Mouse (Mus musculus): Measurements from ENCODE around the gene Slc34a1.

Slc34a1 gene

GRCm38 (mm10) chr13:55398088-55398487 is at the start of gene Slc34a1:
Gene Slc34a1 (plus strand): TSS chr13:55398187.
- POLR2A ChIA-PET = no interaction called here
- CTCF ChIA-PET = interaction anchor here in 1 of 4 experiments (0.7 kb wide), 1 partner anchor 113 kb away, joined by 3 read pairs; no protein-coding TSS in a partner anchor

- CTCF ChIA-PET = no interaction called here
Observed at GRCm38 (mm10) chr13:55361145-55361544, 36.8 kb upstream of the Slc34a1 start.

GRCm38 (mm10) chr13:55361974-55362452 is 36.0 kb upstream of the Slc34a1 start:
- POLR2A ChIA-PET = interaction anchor here in 3 of 4 experiments (1.0 to 2.8 kb wide), 13 partner anchors 8 to 179 kb away, joined by 3 to 17 read pairs (median 7); partner anchors contain the start of genes Grk6 (in 1 of the 3) and Mxd3 (in 1 of the 3)
- CTCF ChIA-PET = interaction anchor here in 1 of 4 experiments (1.1 kb wide), 1 partner anchor 31 kb away, joined by 5 read pairs; no protein-coding TSS in a partner anchor

More at GRCm38 (mm10) chr13:55361145-55361544, 36.8 kb upstream of the Slc34a1 start:
- POLR2A ChIA-PET = interaction anchor here in 3 of 4 experiments (1.0 to 2.2 kb wide), 4 partner anchors 14 to 173 kb away, joined by 3 to 15 read pairs (median 4); no protein-coding TSS in a partner anchor

DNA sequence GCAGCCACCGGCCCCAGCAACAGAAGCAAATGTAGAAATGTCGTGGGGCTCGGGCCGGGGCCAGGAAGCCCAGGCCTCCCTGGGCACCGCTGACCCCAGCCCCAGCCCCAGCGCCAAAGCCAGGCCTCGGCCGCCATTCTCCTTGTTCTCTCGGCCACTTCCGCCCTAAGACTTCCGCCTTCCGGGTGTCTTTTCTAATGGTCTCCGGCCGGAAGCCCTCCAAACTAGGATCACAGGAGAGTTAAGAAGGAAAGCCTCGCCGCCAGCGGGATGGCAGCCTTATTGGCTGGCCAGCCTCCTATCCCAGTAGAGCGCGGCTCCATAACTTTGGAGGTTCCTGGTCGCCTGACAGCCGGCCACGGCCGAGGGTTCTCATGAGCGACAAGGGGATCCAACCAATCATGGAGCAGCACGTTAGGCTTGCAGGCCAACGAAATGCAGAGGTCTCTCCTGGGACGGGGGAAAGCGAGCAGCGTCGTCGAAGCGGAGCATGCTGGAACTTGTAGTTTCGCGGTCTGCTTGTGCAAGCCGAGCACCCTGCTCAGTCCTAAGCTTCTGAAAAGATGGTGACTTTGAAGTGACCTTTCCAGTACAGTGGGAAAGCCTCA is 35.4 kb upstream of the Slc34a1 start, which contains the start of gene Lman2:
Gene Lman2 (minus strand): TSS at position 331 of the 608 bp plus-strand sequence.
- ChIA-PET POLR2A (interaction anchor here (0.6 to 2.8 kb wide), 48 partner anchors 9 to 596 kb away, joined by 3 to 17 read pairs (median 4); partner anchors contain the start of genes Grk6 (in 2 of the 4), Ddx41 (in 1 of the 4), Mxd3 (in 1 of the 4) and Prelid1 (in 1 of the 4)), CTCF (interaction anchor here (0.6 to 1.7 kb wide), 8 partner anchors 16 to 74 kb away, joined by 3 to 7 read pairs (median 4); partner anchors contain the start of gene Mxd3 (in 1 of the 4))

- POLR2A ChIA-PET = interaction anchor here in 2 of 4 experiments (0.6 to 1.9 kb wide), 2 partner anchors 10 to 169 kb away, joined by 3 to 5 read pairs; no protein-coding TSS in a partner anchor
Observed at GRCm38 (mm10) chr13:55368401-55368800, 29.6 kb upstream of the Slc34a1 start.

DNA sequence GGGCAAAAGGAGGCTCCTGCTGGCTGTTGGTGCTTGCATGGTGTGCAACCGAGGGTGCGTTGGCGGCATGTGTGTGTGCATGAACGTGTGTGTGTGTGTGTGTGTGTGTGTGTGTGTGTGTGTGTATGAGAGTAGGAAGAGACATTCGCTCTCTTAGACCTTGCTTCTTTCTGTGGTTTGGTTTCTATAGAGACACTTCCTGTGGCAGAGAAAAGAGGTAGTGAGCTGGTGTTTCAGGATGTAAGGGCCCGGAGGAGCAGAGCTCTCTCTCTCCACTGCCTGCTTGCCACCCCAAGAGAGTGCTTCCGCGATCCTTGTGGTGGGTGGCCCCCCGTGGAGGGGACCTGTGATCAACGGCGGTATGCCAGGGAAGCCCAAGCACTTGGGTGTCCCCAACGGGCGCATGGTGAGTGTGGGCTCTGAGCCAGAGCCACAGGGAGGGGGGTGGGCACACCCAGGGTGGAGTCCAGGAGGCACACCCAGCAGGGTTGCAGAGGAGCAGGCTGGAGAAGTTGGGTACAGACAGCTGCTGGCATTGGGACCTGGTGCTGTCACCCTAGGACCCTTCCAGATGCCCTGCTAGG is 28.4 kb upstream of the Slc34a1 start, which contains the start of gene Rgs14:
Gene Rgs14 (plus strand): TSS at position 202 of the 584 bp plus-strand sequence.
- CTCF ChIA-PET = interaction anchor here in 1 of 4 experiments (0.7 to 1.4 kb wide), 2 partner anchors 23 to 40 kb away, joined by 3 to 6 read pairs; partner anchors contain the start of gene Mxd3
- POLR2A ChIA-PET = interaction anchor here in 2 of 4 experiments (0.6 to 1.9 kb wide), 5 partner anchors 9 to 167 kb away, joined by 3 to 8 read pairs (median 4); partner anchors contain the start of genes Ddx41 (in 1 of the 2) and Grk6 (in 1 of the 2)

More at GRCm38 (mm10) chr13:55368401-55368800, 29.6 kb upstream of the Slc34a1 start:
- CTCF ChIA-PET = interaction anchor here in 1 of 4 experiments (1.4 kb wide), 1 partner anchor 39 kb away, joined by 6 read pairs; the partner anchor contains the start of gene Mxd3

DNA sequence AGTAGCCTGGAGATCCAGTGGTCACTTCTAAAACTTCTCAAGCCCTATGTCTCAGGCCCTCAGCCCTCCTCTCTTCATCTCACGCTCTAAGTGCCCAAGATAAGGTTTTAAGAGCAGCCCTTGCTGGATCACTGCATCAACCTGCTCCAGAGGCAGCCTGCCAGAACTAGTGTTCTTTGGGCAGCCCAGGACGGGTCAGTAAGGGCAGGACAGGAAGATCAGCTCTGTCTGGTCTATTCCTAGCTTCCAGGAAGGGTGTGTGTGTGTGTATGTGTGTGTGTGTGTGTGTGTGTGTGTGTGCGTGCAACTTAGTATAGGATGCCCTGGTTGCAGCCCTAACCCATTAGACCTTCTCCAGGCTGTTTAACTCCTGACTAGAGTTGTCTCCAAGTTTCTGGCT is 27.8 kb upstream of the Slc34a1 start:
- ChIA-PET POLR2A (interaction anchor here in 1 of 4 experiments (1.0 to 1.9 kb wide), 4 partner anchors 9 to 167 kb away, joined by 3 to 5 read pairs (median 4); partner anchors contain the start of gene Ddx41), CTCF (interaction anchor here in 1 of 4 experiments (0.7 kb wide), 1 partner anchor 22 kb away, joined by 3 read pairs; no protein-coding TSS in a partner anchor)

- ChIA-PET CTCF (no interaction called here), POLR2A (interaction anchor here in 2 of 4 experiments (0.5 to 1.5 kb wide), 5 partner anchors 8 to 118 kb away, joined by 3 to 9 read pairs (median 4); partner anchors contain the start of genes Lman2 (in 1 of the 2) and Mxd3 (in 1 of the 2))
Observed at GRCm38 (mm10) chr13:55371007-55371681, 26.8 kb upstream of the Slc34a1 start.

DNA sequence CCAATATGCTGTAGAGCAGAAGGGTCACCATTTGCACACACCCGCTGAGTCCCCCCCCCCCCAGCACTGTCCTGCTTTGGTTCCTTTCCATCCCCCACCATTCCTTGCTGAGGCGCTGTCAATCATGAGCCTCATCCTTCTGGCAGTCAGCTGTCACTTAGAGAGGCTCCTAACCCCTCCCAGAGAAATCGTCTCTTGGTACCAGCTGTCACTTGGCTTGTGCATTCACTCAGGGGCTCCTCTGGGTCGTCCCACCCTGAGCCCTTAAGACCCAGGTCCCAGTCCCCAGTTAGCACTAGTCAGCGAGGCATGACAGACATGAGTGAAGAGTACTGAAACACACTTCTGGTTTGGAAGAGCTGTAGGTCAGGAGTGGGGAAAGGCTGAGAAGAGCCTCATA is 26.2 kb upstream of the Slc34a1 start:
- CTCF ChIA-PET = no interaction called here
- POLR2A ChIA-PET = interaction anchor here in 3 of 4 experiments (0.5 to 1.5 kb wide), 5 partner anchors 8 to 119 kb away, joined by 3 to 9 read pairs (median 4); partner anchors contain the start of genes Lman2 (in 2 of the 3) and Mxd3 (in 1 of the 3)

DNA sequence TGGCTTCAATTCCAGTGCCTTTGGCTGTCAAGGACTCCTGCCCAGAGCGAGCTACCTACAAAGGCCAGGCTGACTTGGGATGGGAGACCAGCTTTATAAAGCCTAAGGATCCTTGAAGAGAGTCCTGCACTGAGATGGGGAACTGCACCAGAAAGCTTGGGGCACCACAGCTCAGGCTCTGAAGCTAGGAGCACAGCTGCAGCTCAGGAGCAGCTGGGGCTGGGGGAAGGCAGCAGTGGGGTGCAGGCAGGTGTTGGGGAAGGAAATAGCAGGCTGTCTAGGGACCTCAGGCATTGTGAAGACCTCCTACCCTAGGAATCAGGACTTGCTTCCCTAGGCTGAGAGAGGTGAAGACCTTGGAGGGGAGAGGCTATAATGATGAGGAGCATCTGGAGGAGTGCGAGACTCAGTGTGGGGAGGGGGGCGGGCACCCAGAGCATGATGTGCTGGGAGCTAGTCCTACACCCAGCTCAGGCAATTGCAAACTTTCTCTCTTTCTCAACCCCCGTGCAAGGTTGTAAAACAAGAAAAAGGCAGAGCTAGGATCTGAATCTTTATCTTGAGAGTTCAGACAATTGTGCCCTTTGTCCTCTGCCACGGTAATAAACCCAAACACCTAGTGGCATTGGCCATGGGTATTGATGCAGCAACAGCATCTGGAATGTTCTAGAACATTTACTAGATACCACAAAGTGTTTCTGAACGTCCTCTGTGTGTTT is 23.6 kb upstream of the Slc34a1 start:
- CTCF ChIA-PET = interaction anchor here in 3 of 4 experiments (0.6 to 0.9 kb wide), 4 partner anchors 16 to 44 kb away, joined by 3 to 9 read pairs (median 3); no protein-coding TSS in a partner anchor
- POLR2A ChIA-PET = interaction anchor here in 2 of 4 experiments (0.7 to 1.2 kb wide), 5 partner anchors 10 to 39 kb away, joined by 3 to 4 read pairs (median 3); partner anchors contain the start of gene Lman2 (in 1 of the 2)

DNA sequence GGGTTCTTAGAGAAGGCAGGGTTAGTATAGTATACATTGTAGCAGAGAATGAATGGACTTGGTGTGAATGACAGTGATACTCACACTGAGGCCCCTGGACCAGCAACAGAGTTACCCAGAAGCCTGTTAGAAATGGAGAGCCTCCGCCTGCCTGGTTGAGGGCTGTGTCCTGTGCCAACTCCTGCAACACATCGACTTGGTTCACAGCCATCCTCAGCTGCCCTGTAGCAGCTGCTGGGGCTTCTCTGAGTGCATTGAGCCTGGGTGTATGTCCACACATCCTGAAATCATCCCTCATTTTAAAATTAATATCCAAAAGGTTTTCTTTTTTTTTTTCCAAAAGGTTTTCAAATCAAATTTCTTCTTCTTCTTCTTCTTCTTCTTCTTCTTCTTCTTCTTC is 22.1 kb upstream of the Slc34a1 start:
- ChIA-PET CTCF (no interaction called here), POLR2A (interaction anchor here in 1 of 4 experiments (1.4 kb wide), 1 partner anchor 37 kb away, joined by 3 read pairs; no protein-coding TSS in a partner anchor)

GRCm38 (mm10) chr13:55378907-55379580 is 18.9 kb upstream of the Slc34a1 start:
- ChIA-PET POLR2A (interaction anchor here in 3 of 4 experiments (0.6 to 1.6 kb wide), 19 partner anchors 10 to 472 kb away, joined by 3 to 13 read pairs (median 4); partner anchors contain the start of genes Lman2 (in 3 of the 3) and Rgs14 (in 1 of the 3)), CTCF (interaction anchor here (0.5 to 1.8 kb wide), 19 partner anchors 11 to 273 kb away, joined by 3 to 11 read pairs (median 4); partner anchors contain the start of genes Ddx46 (in 2 of the 4), Grk6 (in 1 of the 4) and Lman2 (in 1 of the 4))

- ChIA-PET POLR2A (interaction anchor here in 1 of 4 experiments (0.5 to 1.9 kb wide), 3 partner anchors 18 to 65 kb away, joined by 3 to 4 read pairs (median 3); partner anchors contain the start of gene Mxd3), CTCF (interaction anchor here in 1 of 4 experiments (1.1 kb wide), 1 partner anchor 11 kb away, joined by 3 read pairs; no protein-coding TSS in a partner anchor)
Observed at GRCm38 (mm10) chr13:55381790-55382189, 16.2 kb upstream of the Slc34a1 start.

GRCm38 (mm10) chr13:55390644-55391043 is 7.3 kb upstream of the Slc34a1 start:
- POLR2A ChIA-PET = interaction anchor here in 2 of 4 experiments (0.8 to 1.1 kb wide), 3 partner anchors 27 to 84 kb away, joined by 3 to 4 read pairs (median 3); no protein-coding TSS in a partner anchor

GRCm38 (mm10) chr13:55391626-55392029 is 6.4 kb upstream of the Slc34a1 start:
- POLR2A ChIA-PET = interaction anchor here in 1 of 4 experiments (1.3 kb wide), 1 partner anchor 62 kb away, joined by 3 read pairs; the partner anchor contains the start of gene Mxd3
- CTCF ChIA-PET = interaction anchor here in 1 of 4 experiments (1.5 to 3.1 kb wide), 3 partner anchors 43 to 63 kb away, joined by 4 to 43 read pairs (median 8); partner anchors contain the start of gene Mxd3

More at GRCm38 (mm10) chr13:55390644-55391043, 7.3 kb upstream of the Slc34a1 start:
- CTCF ChIA-PET = interaction anchor here in 2 of 4 experiments (0.6 to 1.6 kb wide), 8 partner anchors 12 to 1470 kb away, joined by 3 to 12 read pairs (median 5); no protein-coding TSS in a partner anchor
